26 mouse cellular contexts compared by ENCODE assay signal in genomic region chr13:107217825-107218224, GRCm38 (mm10).
DNase-seq lines count a peak whose midpoint lies in the region; ATAC-seq and TF ChIP-seq lines count a peak whose summit lies in the region.
"Had no signal": no experiment of that assay in that cellular context is flagged by ENCODE, and none has a peak within 500 bp of the region (broad histone marks: within the 10 kb centered on the region; RNA-seq: fewer than 3 reads in every experiment).

No protein-coding gene starts in this region.

- 81% methylated on average over 6 of the region's 6 CpGs for WGBS in hindbrain, postnatal 0 days
- 88% methylated on average over 6 of the region's 6 CpGs for WGBS in hindbrain, embryonic 14.5 days
- WGBS in forebrain, embryonic 14.5 days = 72% methylated on average over 6 of the region's 6 CpGs

- no peak overlapping the region for H3K4me3 ChIP-seq in hindbrain, postnatal 0 days (ENCODE audit: low read length)
- H3K4me3 ChIP-seq in hindbrain, embryonic 14.5 days (replicated peaks; ENCODE audit: low read length) = no peak overlapping the region
- H3K4me3 ChIP-seq in forebrain, embryonic 14.5 days (ENCODE audit: low read depth, low read length) = no peak overlapping the region
- H3K4me3 ChIP-seq: embryonic facial prominence, embryonic 13.5 days; erythroblast, embryonic 14.5 days; hindbrain, embryonic 13.5 days; intestine, embryonic 15.5 days; liver, embryonic 12.5 days; megakaryocyte, embryonic 14.5 days; midbrain, embryonic 12.5 days; neural tube, embryonic 15.5 days; stomach, embryonic 15.5 days had no signal

- DNase-seq in cerebellum, adult 8-10 months = peak; percentile 14
- DNase-seq in cerebellum, postnatal 36 days = no peak
- no peak for DNase-seq in hindbrain, postnatal 0 days (ENCODE audit: low spot score)
- no peak for DNase-seq in hindbrain, embryonic 14.5 days (ENCODE audit: low spot score)
- DNase-seq in brain, embryonic 14.5 days (ENCODE audit: low read depth) = peak; percentile 13
- DNase-seq in forebrain, embryonic 14.5 days (ENCODE audit: low spot score) = no peak
- no peak for DNase-seq in right cerebral cortex, postnatal 14 days
- DNase-seq in adrenal gland, postnatal 36 days = no peak
- DNase-seq: adrenal gland, postnatal 25 days; gastrocnemius, postnatal 14 days; heart, postnatal 4 days; kidney, adult 2 months; kidney, postnatal 10 days; liver, postnatal 0 days; lung, postnatal 4 days had no signal

- H3K4me1 ChIP-seq in hindbrain, postnatal 0 days (ENCODE audit: insufficient read depth, low read length) = no peaks in the 10 kb centered on the region; the same call in 1 of the 2 replicates
- H3K4me1 ChIP-seq in hindbrain, embryonic 14.5 days (replicated peaks; ENCODE audit: control insufficient read depth, insufficient read depth, low read length) = no peaks in the 10 kb centered on the region
- 0 out of 2 replicates have a peak, but pooled peaks cover 3% of the 10 kb centered on the region for H3K4me1 ChIP-seq in forebrain, embryonic 14.5 days (ENCODE audit: control insufficient read depth, insufficient read depth, low read length)
- H3K4me1 ChIP-seq: embryonic facial prominence, embryonic 13.5 days; hindbrain, embryonic 13.5 days; intestine, embryonic 15.5 days; liver, embryonic 12.5 days; megakaryocyte, embryonic 14.5 days; midbrain, embryonic 12.5 days; neural tube, embryonic 15.5 days; stomach, embryonic 15.5 days had no signal

- H3K9me3 ChIP-seq in hindbrain, postnatal 0 days (ENCODE audit: low read length) = no peaks in the 10 kb centered on the region
- no peaks in the 10 kb centered on the region for H3K9me3 ChIP-seq in hindbrain, embryonic 14.5 days (ENCODE audit: control insufficient read depth, low read length)
- no peaks in the 10 kb centered on the region for H3K9me3 ChIP-seq in forebrain, embryonic 14.5 days (replicated peaks; ENCODE audit: control insufficient read depth, low read length)
- H3K9me3 ChIP-seq: embryonic facial prominence, embryonic 13.5 days; hindbrain, embryonic 13.5 days; intestine, embryonic 15.5 days; liver, embryonic 12.5 days; megakaryocyte, embryonic 14.5 days; midbrain, embryonic 12.5 days; neural tube, embryonic 15.5 days; stomach, embryonic 15.5 days had no signal

- no peaks in the 10 kb centered on the region for H3K36me3 ChIP-seq in hindbrain, postnatal 0 days (ENCODE audit: insufficient read depth, low read length)
- H3K36me3 ChIP-seq in hindbrain, embryonic 14.5 days (replicated peaks; ENCODE audit: control insufficient read depth, insufficient read depth) = no peaks in the 10 kb centered on the region
- no peaks in the 10 kb centered on the region for H3K36me3 ChIP-seq in forebrain, embryonic 14.5 days (ENCODE audit: control insufficient read depth, insufficient read depth, low read length)
- H3K36me3 ChIP-seq: embryonic facial prominence, embryonic 13.5 days; hindbrain, embryonic 13.5 days; intestine, embryonic 15.5 days; liver, embryonic 12.5 days; midbrain, embryonic 12.5 days; neural tube, embryonic 15.5 days; stomach, embryonic 15.5 days had no signal

- no peak for TF ChIP-seq CTCF in hindbrain, postnatal 0 days (IDR thresholded peaks at IDR 0.05; ENCODE audit: low read depth)
- no peak for TF ChIP-seq CTCF in brain, embryonic 14.5 days (IDR thresholded peaks at IDR 0.05; ENCODE audit: borderline replicate concordance, extremely low read depth, insufficient read depth, insufficient read length)

- ATAC-seq in hindbrain, postnatal 0 days = no peak
- no peak for ATAC-seq in hindbrain, embryonic 14.5 days (ENCODE audit: low FRiP score)
- no peak for ATAC-seq in forebrain, embryonic 14.5 days
- ATAC-seq: CD4-positive, CD25-positive, alpha-beta regulatory T cell, adult 4 months; intestine, embryonic 15.5 days; liver, embryonic 12.5 days; liver, postnatal 0 days had no signal

- no peaks in the 10 kb centered on the region for H3K27me3 ChIP-seq in hindbrain, postnatal 0 days (ENCODE audit: insufficient read depth, low read length)
- no peaks in the 10 kb centered on the region for H3K27me3 ChIP-seq in hindbrain, embryonic 14.5 days (ENCODE audit: control insufficient read depth, insufficient read depth, low read length)
- no peaks in the 10 kb centered on the region for H3K27me3 ChIP-seq in forebrain, embryonic 14.5 days (replicated peaks; ENCODE audit: control insufficient read depth, insufficient read depth, low read length)
- H3K27me3 ChIP-seq: embryonic facial prominence, embryonic 13.5 days; hindbrain, embryonic 13.5 days; intestine, embryonic 15.5 days; liver, embryonic 12.5 days; midbrain, embryonic 12.5 days; neural tube, embryonic 15.5 days; stomach, embryonic 15.5 days had no signal

- peak overlapping the region; percentile 11; the same call in 1 of the 2 replicates for H3K27ac ChIP-seq in hindbrain, postnatal 0 days
- no peak overlapping the region for H3K27ac ChIP-seq in hindbrain, embryonic 14.5 days
- peak overlapping the region; percentile 24; the same call in 1 of the 2 replicates for H3K27ac ChIP-seq in forebrain, embryonic 14.5 days (ENCODE audit: low read depth, low read length)
- H3K27ac ChIP-seq: hindbrain, embryonic 13.5 days; intestine, embryonic 15.5 days; liver, embryonic 12.5 days; midbrain, embryonic 12.5 days; neural tube, embryonic 15.5 days; stomach, embryonic 15.5 days had no signal

- no peak overlapping the region for H3K4me2 ChIP-seq in hindbrain, postnatal 0 days (ENCODE audit: low read depth, low read length)
- H3K4me2 ChIP-seq in hindbrain, embryonic 14.5 days (replicated peaks) = no peak overlapping the region
- H3K4me2 ChIP-seq in forebrain, embryonic 14.5 days (ENCODE audit: low read length) = no peak overlapping the region
- H3K4me2 ChIP-seq: embryonic facial prominence, embryonic 13.5 days; heart, embryonic 11.5 days; hindbrain, embryonic 13.5 days; intestine, embryonic 15.5 days; liver, embryonic 12.5 days; midbrain, embryonic 12.5 days; neural tube, embryonic 15.5 days; stomach, embryonic 15.5 days had no signal

- no peak for TF ChIP-seq POLR2A in brain, embryonic 14.5 days (IDR thresholded peaks at IDR 0.05; ENCODE audit: borderline replicate concordance, extremely low read depth, insufficient read depth, insufficient read length, poor library complexity, severe bottlenecking)

- H3K9ac ChIP-seq in hindbrain, postnatal 0 days (replicated peaks; ENCODE audit: low read length) = no peak overlapping the region
- no peak overlapping the region for H3K9ac ChIP-seq in hindbrain, embryonic 14.5 days
- H3K9ac ChIP-seq in forebrain, embryonic 14.5 days (ENCODE audit: low read length) = no peak overlapping the region
- H3K9ac ChIP-seq: embryonic facial prominence, embryonic 13.5 days; hindbrain, embryonic 13.5 days; intestine, embryonic 15.5 days; liver, embryonic 12.5 days; liver, postnatal 0 days; midbrain, embryonic 12.5 days; neural tube, embryonic 15.5 days; stomach, embryonic 15.5 days had no signal

Comparison
In these comparisons a context has a peak if more than half of its experiments do, and no peak if none do; other contexts are left out.
1. DNase-seq: peak in cerebellum, adult 8-10 months (single experiment) and brain, embryonic 14.5 days (single experiment); none in cerebellum, postnatal 36 days (0 of 2), hindbrain, postnatal 0 days (single experiment), hindbrain, embryonic 14.5 days (single experiment), forebrain, embryonic 14.5 days (single experiment), right cerebral cortex, postnatal 14 days (single experiment) and adrenal gland, postnatal 36 days (0 of 2).